Mouse (Mus musculus): ENCODE measurements around the gene Fgd2. TPM values are rescaled to one million over a fixed set of nuclear protein-coding genes. Genes with fewer than 3 reads are reported as not detected.

The Fgd2 gene
- total RNA-seq, 4 experiments from 2014 or later: 5.5 to 13.8 (median 10.3) TPM

- no peak for DNase-seq (ENCODE audit: low spot score in 2 of 2)
These were observed 61.6 kb downstream of the Fgd2 start for GRCm38 (mm10) chr17:29422337-29422736.

GRCm38 (mm10) chr17:29422912-29423504 is 62.3 kb downstream of the Fgd2 start:
- DNase-seq (ENCODE audit: low spot score in 2 of 2): no peak

DNA sequence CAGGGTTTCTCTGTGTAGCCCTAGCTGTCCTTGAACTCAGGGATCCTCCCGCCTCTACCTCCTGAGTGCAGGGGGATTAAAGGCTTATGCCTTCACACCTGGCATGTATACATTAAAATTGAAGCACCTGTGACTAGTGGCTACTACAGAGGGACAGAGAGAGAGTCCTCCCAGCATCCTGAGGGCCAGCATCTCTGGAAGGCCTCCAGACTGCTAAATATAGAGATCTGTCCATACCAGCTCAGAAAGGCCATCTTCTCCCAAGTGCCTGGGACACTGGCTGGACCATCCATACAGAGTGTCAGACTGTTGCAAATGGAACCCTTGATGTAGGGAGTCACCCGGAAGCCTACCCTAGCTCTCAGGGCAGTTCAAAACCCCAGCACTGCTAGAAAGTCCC is 63.3 kb downstream of the Fgd2 start:
- no peak for DNase-seq (ENCODE audit: low spot score in 2 of 2)

DNA sequence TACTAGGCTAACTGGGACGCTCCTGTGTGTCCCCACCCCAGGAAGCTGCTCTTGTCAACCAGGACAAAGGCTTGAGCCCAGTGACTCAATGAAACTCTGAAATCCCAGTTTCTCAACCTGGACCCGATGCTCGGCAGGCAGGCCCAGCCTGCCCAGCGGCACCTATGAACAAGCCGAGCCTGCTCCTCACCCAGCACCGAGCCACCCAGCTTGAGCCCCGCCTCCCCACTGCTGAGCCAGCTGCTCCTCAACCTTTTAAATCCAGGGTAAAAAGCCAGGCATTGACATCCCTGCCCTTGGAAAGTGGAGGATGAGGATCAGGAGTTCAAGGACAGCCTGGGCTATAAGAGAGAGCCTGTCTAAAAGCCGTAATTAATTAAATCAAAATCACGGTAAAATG is 64.6 kb downstream of the Fgd2 start:
- no peak for DNase-seq (ENCODE audit: low spot score in 2 of 2)

GRCm38 (mm10) chr17:29428213-29428612 is 67.5 kb downstream of the Fgd2 start:
- DNase-seq (ENCODE audit: low spot score in 2 of 2): no peak

DNA sequence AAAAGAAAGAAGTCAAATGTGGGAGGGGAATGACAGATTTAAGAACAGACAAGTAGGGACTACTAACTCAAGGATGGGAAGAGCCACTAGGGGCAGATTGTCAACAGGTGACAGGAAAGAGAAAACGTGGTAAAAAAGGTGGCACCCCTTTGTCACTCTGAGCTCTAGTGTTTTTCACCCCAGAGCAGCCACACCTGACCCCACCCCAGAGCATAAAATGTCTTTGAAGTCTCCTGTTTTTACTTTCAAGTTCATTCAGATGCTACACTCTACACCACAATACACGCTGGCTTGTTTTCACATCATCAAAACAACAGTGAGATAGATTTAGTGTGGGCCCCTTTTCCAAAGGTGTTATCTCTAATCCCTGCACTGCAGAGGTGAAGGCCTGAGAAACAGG is 68.1 kb downstream of the Fgd2 start:
- DNase-seq (ENCODE audit: low spot score in 2 of 2): no peak

Other genes with a start within 250 kb of the Fgd2 start
- under 1 TPM in 2 of 4 experiments, not detected in 2; 0.16 to 0.30 TPM for gene Rab44, start 246.8 kb upstream of the Fgd2 start, total RNA-seq (2022)
- gene Cpne5, start 122.7 kb upstream of the Fgd2 start, total RNA-seq (2022): 10 to 100 TPM; 26.5 to 35.8 (median 29.7) TPM
- 10 to 100 TPM; 16.1 to 18.5 (median 16.4) TPM for gene Ppil1, start 96.7 kb upstream of the Fgd2 start, total RNA-seq (2022)
- gene BC004004, start 92.1 kb upstream of the Fgd2 start, total RNA-seq (2022): 100 to 1,000 TPM in 1 of 4 experiments, 10 to 100 TPM in 3; 85.3 to 108 (median 90.5) TPM
- gene Pi16, start 43.2 kb upstream of the Fgd2 start, total RNA-seq (2022): 1 to 10 TPM in 2 of 4 experiments, under 1 TPM in 2; 0.83 to 1.3 (median 1.1) TPM
- 100 to 1,000 TPM; 562 to 622 (median 577) TPM for gene Mtch1, start 13.0 kb upstream of the Fgd2 start, total RNA-seq (2022)
- 1 to 10 TPM; 2.6 to 3.8 (median 3.4) TPM for gene Pim1, start 129.8 kb downstream of the Fgd2 start, total RNA-seq (2022)
- gene Gm17657, start 188.7 kb downstream of the Fgd2 start, total RNA-seq (2022): not detected
- 10 to 100 TPM; 37.0 to 41.9 (median 37.9) TPM for gene Tbc1d22b, start 188.9 kb downstream of the Fgd2 start, total RNA-seq (2022)
- gene Tmem217, start 191.5 kb downstream of the Fgd2 start, total RNA-seq (2022): not detected

Data from layer of hippocampus, adult 8-10 months (tissue).